Mouse (Mus musculus): ENCODE results near the gene Mipol1.
"Not testable (repeated sequence)": the region's sequence is repeated elsewhere in the genome, so short reads cannot be mapped to it uniquely, and the experiment has no call there.

Gene Mipol1

GRCm38 (mm10) chr12:57428243-57428642 lies 198.0 kb downstream of the Mipol1 start:
- no peak for DNase-seq (ENCODE audit: low spot score in 2 of 2)

- DNase-seq (ENCODE audit: low spot score in 2 of 2) = no peak
These were observed 198.5 kb downstream of the Mipol1 start for GRCm38 (mm10) chr12:57428767-57429166.

GRCm38 (mm10) chr12:57436939-57437659 lies 206.9 kb downstream of the Mipol1 start:
- DNase-seq (ENCODE audit: low spot score in 2 of 2) = not testable (repeated sequence)

- DNase-seq (ENCODE audit: low spot score in 2 of 2) = no peak
These were observed 214.2 kb downstream of the Mipol1 start for GRCm38 (mm10) chr12:57444281-57444903.

GRCm38 (mm10) chr12:57447331-57447730 lies 217.1 kb downstream of the Mipol1 start:
- no peak for DNase-seq (ENCODE audit: low spot score in 2 of 2)

GRCm38 (mm10) chr12:57449299-57449698 lies 219.1 kb downstream of the Mipol1 start:
- DNase-seq (ENCODE audit: low spot score in 2 of 2) = no peak

GRCm38 (mm10) chr12:57450017-57450583 lies 219.9 kb downstream of the Mipol1 start:
- DNase-seq (ENCODE audit: low spot score in 2 of 2) = no peak

- no peak for DNase-seq (ENCODE audit: low spot score in 2 of 2)
These were observed 226.7 kb downstream of the Mipol1 start for GRCm38 (mm10) chr12:57456911-57457310.

GRCm38 (mm10) chr12:57457339-57457738 lies 227.1 kb downstream of the Mipol1 start:
- no peak for DNase-seq (ENCODE audit: low spot score in 2 of 2)

- no peak for DNase-seq (ENCODE audit: low spot score in 2 of 2)
These were observed 234.5 kb downstream of the Mipol1 start for GRCm38 (mm10) chr12:57464520-57465334.

- no peak for DNase-seq (ENCODE audit: low spot score in 2 of 2)
These were observed 241.6 kb downstream of the Mipol1 start for GRCm38 (mm10) chr12:57471786-57472185.

DNA sequence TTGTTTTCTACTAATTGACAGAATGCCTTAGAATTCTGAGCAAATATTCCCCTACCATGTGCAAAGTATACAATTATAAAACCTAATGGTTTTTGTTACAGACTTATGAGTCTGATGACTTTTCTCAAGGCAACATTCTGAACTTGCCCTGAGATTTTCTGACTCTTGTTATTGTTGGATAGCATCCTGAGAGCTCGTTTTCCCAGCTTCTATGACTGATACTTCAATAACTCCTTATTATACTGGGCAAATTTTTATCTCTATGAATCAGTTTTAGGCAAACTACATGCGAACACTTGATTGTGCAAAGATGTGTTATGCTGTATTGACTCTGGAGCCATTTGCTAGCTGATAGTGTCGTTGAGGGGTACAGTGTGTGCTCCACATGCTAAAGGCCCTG lies 246.6 kb downstream of the Mipol1 start:
- DNase-seq (ENCODE audit: low spot score in 2 of 2) = no peak

DNA sequence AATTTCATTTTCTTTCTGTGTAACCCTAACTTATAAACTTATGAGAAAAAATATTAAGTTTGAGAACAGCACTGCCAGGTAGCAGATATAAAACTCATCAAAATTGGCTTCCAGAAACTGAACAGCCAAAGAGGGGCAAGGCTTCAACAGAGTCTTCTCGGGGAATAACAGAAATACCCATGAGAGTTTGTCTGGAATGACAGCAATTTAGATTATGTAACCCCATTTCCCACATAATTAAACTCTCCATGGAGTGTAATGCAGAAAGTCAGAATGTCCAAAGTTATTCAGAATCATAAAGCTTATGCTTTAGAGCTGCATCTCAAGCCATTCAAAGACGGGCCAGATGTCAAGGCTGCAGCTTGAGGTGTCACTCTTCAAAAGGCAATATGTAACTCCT lies 251.6 kb downstream of the Mipol1 start:
- DNase-seq (ENCODE audit: low spot score in 2 of 2) = no peak

DNA sequence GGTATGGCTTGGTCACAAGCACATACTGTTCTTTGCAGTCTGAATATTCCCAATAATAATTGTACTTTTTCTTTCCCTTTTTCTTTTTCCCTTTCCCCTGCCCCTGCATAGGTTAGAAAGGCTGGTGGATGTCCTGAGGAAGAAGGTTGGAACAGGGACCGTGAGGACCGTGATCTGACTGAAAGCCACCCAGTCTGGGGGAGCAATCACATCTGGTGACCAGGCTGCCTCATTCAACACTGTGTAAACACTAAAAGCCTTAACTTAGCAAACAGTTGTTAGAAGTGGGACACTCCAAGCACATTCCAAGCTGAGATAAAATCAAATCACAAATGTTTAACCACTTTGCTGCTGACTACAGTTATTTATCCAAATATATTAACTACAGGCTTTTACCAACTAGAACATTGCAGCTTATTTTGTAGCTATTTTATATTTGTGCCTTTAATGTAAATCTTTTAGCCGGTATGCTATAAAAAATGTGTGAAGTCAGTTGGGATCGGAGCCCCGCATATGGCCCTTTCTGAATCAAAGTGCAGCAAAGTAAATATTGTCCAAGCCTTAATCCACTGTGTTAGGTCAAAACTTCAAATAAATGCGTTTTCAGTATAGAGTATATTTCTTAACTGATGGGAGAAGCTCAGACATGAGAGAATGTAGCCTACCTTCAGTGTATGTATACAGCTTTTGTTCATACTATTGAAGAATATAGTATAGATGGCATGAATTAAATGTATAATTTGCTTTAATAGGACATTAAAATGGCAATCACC lies 266.3 kb downstream of the Mipol1 start:
- no peak for DNase-seq (ENCODE audit: low spot score in 2 of 2)

- no peak for DNase-seq (ENCODE audit: low spot score in 2 of 2)
These were observed 270.0 kb downstream of the Mipol1 start for GRCm38 (mm10) chr12:57500246-57500645.

DNA sequence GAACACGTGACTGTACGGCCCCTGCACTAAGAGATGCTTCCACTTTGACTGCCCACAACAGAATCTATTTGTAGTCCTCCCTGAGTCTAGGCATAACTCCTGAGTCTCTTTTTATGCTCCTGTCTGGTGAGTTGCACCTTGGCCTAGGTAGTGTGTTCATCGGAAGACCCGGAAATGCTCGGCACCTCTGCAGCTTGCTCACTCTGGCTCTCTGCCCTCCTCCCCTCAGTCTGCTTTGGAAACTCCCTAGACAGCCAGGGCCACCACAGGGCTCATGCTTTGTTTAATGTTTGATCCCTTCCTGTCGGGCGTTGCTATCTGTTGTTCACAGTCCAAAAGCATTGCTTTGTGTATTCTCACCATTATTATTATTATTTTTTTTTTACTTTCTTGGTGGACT lies 275.1 kb downstream of the Mipol1 start:
- no peak for DNase-seq (ENCODE audit: low spot score in 2 of 2)

DNA sequence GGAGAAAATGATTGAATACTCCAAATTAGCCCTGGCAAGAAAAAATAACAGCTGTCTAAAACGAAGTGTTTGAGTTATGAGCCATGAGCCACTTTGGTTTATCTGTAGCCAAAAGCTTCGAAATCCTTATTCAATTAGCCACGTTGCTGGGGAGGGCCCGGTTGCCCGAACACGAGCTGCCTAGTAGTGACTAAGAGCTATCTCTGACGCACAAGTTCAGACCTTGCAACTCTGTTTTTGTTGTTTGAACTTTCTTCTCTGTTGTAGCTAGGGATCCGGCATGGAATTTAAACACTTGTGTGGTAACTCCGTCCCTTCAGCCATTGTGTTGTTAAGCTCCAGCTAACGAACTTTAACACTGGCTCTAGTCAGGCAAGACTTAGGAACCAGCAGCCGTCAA lies 278.7 kb downstream of the Mipol1 start:
- no peak for DNase-seq (ENCODE audit: low spot score in 2 of 2)

DNA sequence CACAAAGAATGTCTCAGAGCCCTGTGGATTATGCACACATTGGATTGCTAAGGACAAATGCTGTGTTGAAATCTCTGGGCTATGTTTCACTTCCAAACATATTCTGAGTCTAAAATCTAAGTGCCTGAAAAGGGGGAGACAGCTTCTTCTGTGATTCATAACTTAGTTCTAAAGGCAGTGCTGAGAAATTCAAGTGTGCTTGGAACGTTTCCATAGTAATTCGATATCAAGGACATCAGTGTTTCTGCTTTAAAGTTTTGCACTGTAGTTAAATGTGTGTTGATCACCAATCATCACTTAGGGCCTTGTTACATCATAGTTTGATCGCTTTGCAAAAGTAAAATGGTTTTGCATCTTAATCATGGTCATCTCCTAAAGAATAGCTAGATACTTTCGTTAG lies 279.5 kb downstream of the Mipol1 start:
- DNase-seq (ENCODE audit: low spot score in 2 of 2) = no peak

DNA sequence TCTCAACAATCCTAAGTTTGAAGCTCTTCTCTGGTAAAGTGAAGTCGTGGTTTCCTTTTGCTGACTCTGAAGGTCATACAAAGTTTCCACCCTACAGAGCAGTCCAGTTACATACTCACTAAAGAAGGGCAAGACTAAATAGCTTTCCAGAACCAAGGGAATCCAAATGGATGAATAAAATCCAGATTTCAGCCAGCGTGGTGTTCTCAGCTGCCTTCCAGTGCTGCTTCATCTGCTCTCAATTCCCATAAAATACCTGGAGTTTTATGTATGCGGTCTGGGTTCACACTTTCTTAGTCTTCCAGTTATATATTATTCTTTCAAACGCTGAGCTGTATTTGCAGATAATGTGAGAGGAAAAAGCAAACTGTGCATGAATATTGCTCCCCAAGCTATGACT lies 280.9 kb downstream of the Mipol1 start:
- DNase-seq (ENCODE audit: low spot score in 2 of 2) = no peak

DNA sequence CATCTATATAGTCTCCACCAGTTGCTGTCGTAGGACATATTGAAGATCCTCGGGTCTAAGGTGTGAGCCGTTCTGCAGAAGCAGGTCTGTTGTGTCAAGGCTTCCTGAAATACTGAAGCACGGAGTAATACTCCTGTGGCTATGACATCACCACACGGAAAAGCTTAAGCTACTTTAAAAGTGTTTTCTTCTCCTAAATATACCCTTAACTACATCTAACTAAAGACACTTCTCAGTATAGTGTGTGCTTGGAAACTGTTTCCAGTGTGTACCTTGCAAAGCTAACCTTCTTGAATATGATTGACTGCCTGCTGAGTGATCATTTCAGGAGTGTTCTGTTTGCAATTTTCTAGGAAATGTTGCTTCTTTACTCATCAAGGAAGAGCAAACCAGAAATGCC lies 281.3 kb downstream of the Mipol1 start:
- no peak for DNase-seq (ENCODE audit: low spot score in 2 of 2)

DNA sequence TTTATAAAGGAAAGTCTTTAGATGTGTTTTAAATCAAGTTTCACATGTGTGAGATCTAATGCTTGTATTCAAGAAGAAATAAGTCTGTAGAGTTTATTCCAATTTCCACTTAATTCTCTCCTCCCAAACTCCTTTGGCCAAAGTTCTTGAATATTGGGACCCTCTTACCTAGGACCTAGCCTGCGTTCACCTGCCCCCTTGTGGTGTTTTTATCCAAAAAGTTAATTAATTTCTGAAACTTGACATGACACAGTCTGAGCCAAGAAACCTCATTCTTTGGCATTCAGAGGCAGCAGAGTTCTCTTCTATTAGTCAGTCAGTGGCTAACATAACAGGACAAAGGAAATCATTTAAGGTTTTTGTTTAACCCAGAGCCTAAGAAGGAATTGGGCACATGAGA lies 284.3 kb downstream of the Mipol1 start:
- no peak for DNase-seq (ENCODE audit: low spot score in 2 of 2)

All from urinary bladder, postnatal 4 days (tissue).